Mouse (Mus musculus) naive thymus-derived CD4-positive, alpha-beta T cell, adult 2 months (primary cell): ENCODE data around the gene Bglap.
"Not testable (repeated sequence)": the region's sequence is repeated elsewhere in the genome, so short reads cannot be mapped to it uniquely, and the experiment has no call there.

Experiments
- DNase-seq: peaks from one replicate; pipeline ENCODE4 v3.0.0-alpha.2; 2011; ENCODE audit warnings: low read depth

The Bglap gene

GRCm38 (mm10) chr3:88384364-88384763 is at the start of gene Bglap:
Bglap (minus strand) TSS chr3:88384464.
- DNase-seq = no peak

GRCm38 (mm10) chr3:88428639-88429038 is 44.4 kb upstream of the Bglap start:
- DNase-seq = not testable (repeated sequence)

GRCm38 (mm10) chr3:88427342-88427905 is 43.2 kb upstream of the Bglap start:
- no peak for DNase-seq

GRCm38 (mm10) chr3:88425708-88426420 is 41.6 kb upstream of the Bglap start:
- DNase-seq = no peak

GRCm38 (mm10) chr3:88425330-88425689 is 41.0 kb upstream of the Bglap start:
- no peak for DNase-seq

GRCm38 (mm10) chr3:88424605-88425329 is 40.5 kb upstream of the Bglap start, which contains the start of gene Slc25a44:
Slc25a44 (minus strand) TSS chr3:88425139.
- peak; percentile 97 for DNase-seq

- DNase-seq = no peak
Measured at GRCm38 (mm10) chr3:88422020-88422720, 37.9 kb upstream of the Bglap start.

GRCm38 (mm10) chr3:88420771-88421170 is 36.5 kb upstream of the Bglap start:
- no peak for DNase-seq

- DNase-seq = no peak
Measured at GRCm38 (mm10) chr3:88418016-88418415, 33.8 kb upstream of the Bglap start.

- no peak for DNase-seq
Measured at GRCm38 (mm10) chr3:88415668-88416067, 31.4 kb upstream of the Bglap start.

GRCm38 (mm10) chr3:88412636-88413035 is 28.4 kb upstream of the Bglap start:
- DNase-seq = no peak

- DNase-seq = no peak
Measured at GRCm38 (mm10) chr3:88411681-88412080, 27.4 kb upstream of the Bglap start.

- DNase-seq = no peak
Measured at GRCm38 (mm10) chr3:88410645-88411031, 26.4 kb upstream of the Bglap start.

- peak; percentile 94 for DNase-seq
Measured at GRCm38 (mm10) chr3:88409741-88410644, 25.7 kb upstream of the Bglap start, which contains the start of gene Pmf1. Pmf1 (minus strand) TSS chr3:88410331.

- DNase-seq = no peak
Measured at GRCm38 (mm10) chr3:88408953-88409352, 24.7 kb upstream of the Bglap start.

- peak; percentile 21 for DNase-seq
Measured at GRCm38 (mm10) chr3:88407529-88407928, 23.3 kb upstream of the Bglap start.

GRCm38 (mm10) chr3:88407090-88407489 is 22.8 kb upstream of the Bglap start:
- peak; percentile 91 for DNase-seq

- DNase-seq = no peak
Measured at GRCm38 (mm10) chr3:88403522-88404230, 19.4 kb upstream of the Bglap start.

- DNase-seq = no peak
Measured at GRCm38 (mm10) chr3:88398666-88399065, 14.4 kb upstream of the Bglap start.

GRCm38 (mm10) chr3:88395742-88396141 is 11.5 kb upstream of the Bglap start:
- no peak for DNase-seq

GRCm38 (mm10) chr3:88395288-88395687 is 11.0 kb upstream of the Bglap start:
- DNase-seq = no peak
